Mouse (Mus musculus) gastrocnemius, adult 8-10 months (tissue): ENCODE measurements at regions not wholly inside any gene's neighbourhood (a gene's known extent, or its start where the extent isn't known, plus 50 kb on each side); places are given as distances from the start of the nearest gene placed in this dataset.

Experiments
- DNase-seq, 2 experiments: peaks; one replicate each; pipeline ENCODE4 v3.0.0; 2022; ENCODE audit warnings: low spot score in 2 of 2

DNA sequence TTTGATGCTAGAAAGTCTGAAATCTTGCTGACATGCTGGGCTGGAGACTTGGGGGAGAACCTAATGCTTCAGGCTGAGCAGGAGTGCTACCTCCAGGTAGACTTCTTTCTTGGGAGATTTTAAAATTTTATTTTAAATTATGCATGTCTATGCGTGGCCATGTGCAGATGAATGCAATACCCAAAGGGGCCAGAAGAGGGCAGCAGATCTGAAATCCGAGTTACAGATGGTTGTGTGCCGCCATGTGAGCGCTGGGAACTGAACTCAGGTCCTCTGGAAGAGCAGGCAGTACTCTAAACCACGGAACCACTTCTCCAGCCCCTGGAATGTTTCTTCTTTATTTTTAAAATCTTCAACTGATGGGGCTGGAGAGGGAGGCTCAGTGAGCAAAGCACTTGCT lies 135.8 kb downstream of the Slc4a3 start:
- DNase-seq, result no peak

DNA sequence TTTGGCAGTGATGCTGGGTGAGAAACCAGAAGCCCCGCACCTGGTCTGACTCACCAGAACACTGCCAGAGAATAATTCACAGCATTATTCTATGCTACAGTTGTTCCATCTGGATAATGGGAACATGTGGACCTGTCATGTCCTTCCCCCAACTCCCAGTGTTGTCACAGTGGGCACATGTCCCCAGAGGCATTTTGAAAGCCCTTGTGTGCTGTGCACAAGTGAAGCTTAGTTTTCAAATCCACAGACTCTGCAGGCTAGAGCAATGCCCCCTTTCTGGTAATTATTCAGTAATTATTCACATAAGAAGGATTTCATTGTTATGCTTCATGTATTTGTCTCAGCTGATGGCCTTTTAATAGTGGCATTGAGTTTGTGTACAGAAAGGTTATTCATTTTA lies 146.7 kb downstream of the Slc4a3 start:
- DNase-seq, result no peak

DNA sequence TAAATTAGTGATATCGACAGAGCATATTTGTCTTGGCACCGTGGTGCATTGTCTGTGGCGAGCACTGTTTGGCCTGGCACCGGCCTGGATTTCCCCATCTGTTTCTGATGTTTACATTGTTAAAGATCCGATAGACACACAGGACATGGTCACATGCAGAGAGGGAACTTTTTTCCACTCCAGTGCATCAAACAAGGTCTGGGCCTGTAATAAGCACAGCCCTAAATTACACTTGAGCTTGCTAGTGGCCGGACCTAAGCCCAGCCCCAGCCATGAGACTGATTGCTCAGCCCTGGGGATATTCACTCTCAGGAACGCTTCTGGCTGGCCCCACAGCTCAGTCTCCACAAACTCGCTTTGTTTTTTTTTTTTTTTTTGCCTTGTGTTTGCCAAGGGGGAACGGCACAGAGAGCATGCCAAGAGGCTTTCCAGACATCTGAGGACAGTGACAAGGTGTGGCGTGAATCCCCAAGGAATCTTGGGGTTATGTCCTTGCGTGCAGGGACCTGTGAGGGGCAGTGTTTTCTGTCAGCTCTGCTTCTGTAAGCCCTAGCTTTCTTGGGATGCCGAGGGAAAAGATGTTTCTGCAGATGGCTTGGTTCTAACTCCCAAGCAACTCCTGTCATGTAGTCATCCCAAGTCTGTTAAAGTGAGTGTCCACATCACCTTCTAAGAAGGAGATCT lies 147.3 kb downstream of the Slc4a3 start:
- no peak for DNase-seq

DNA sequence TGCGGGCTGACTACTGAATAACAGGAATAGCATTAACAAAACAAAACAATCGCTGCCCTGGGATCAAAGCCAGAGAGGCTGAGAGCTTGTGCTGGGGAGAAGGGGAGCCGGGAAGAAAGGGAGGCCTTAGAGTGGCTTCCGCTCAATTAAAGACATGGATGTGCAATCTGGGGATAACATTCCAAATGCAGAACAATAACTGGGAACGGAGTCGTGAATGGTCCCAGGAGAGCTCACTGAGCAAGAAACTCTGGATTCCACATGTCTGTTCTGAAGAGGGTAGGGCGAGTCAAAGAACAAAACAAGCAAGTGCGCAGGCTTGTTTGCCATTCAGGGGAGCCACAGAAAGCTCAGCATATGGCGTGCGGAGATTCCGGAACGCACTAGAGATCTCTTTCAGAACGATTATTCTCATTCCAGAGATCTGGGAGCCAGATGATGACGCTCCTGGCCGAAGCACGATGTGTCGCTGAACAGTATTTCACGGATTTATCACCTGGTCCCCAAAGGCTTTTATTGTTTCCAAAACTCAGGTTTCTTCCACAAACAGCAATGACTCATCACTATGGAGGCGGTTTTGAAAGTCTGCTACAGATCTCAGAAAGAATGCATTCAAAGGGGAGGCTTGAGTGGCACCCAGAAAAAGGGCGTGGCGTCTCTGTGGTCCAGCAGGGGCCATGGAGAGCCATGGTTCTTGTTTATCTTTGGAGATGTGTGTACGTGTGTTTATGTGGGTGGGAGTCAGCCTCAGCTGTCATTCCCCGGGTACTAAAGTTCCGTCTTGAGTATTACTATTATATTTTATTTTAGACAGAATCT lies 159.0 kb downstream of the Slc4a3 start:
- peak in 1 of 2 experiments; percentile 13 for DNase-seq

DNA sequence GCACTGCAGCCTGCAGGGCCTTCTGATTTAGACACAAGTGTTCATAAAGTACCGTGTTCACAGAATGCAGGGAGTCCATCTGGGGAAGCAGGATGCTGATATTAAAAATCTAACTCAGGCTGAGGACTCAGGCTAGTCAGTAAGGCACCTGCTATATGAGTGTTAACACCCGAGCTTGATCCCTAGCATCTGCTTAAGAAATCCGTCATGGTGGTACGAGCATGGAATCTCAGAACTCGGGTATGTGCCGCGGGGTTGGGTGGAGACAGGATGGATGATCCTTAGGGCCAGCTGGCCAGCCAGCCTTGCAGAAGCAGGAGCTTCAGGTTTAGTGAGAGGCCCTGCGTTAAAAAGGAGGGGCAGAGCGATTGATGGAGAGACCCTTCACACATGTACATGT lies 160.1 kb downstream of the Slc4a3 start:
- DNase-seq, result no peak

DNA sequence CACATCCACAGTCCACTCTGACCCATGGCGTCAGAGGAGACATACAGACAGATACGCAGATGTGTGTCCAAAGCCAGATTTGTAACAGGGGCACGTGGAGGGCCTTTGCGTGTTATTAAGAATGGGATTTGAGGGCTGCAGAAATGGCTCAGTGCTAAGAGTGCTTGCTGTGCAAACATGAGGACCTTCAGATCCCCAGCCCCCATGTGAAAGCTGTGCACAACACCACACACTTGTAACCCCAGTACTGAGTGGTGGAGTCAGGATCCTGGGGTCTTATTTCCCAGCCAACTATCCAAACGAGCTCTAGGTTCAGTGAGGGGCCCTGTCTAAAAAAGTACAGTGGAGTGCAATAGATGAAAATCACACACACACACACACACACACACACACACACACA lies 177.4 kb downstream of the Slc4a3 start:
- no peak for DNase-seq

DNA sequence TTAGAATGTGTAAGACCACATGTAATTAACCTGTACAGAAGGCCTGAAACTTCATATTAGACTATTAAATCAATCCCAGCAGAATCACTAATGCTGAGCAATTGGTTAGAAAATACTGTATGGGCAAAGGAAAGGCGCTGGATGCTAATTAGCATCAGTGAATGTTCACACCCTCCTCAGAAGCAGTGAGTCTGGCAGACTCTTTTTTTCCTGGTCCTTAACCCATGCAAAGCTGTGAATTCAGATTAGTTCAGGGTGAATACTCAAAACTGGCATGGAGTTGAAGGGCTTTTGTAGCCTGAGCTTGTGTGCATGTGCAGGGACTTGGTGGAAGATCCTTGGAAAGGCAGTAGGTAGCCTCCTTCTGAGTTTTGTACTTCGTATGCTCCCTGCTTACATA lies 179.3 kb downstream of the Slc4a3 start:
- no peak for DNase-seq

DNA sequence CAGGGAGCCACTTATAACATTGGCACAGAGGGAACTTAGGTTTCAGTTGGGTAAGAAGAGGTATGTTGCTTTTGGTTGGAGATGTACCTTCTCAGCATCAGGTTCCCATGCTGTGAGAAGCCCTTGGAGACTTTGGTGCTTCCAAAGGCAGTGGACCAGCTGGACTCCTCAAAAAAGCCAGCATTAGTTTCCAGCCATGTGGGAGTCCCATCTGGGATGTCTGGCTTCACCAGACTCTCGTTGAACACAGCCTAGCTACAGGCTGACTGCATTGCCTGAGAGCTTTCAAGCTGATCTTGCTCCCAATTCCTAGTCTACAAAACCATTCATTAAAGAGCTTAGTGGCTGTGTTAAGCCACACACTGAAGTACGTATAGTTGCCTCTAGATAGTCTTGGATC lies 182.8 kb downstream of the Slc4a3 start:
- no peak for DNase-seq

DNA sequence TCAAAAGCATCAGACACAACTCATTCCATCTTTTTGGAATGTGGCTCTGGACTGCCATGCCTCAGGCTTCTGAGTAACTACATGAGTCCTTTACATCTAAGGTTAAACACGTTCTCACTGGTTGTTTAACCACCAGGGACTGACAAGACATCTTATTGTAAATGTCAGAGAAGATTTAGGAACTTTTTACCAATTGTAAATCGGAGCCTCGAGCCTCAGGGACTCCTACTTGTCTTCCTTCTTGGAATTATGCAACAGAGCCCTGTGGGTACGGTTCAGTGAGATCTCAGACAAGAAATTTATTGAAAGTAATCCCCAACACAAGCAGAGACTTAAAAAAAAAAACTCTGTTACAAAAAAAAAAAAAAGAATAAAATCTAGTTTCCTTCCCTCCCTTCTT lies 187.7 kb downstream of the Slc4a3 start:
- DNase-seq, result no peak

DNA sequence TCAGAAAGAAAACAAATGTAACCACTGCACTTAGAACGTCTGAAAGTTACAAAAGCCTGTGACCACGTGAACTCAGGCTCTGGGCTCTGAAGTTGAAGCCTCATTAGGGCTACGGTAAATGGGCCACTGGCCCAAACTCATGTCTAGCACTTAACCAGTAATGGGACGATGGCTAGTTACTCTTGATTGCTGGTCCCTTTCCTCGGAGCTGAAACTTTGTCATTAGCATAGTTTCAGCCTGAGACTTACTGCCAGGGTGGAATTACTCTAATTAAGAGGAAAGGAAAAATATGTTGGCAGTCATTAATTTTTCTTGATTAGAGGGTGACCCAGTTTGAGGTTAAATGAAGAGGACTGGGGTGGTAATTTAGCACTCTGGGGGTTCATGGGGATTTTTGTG lies 192.6 kb downstream of the Slc4a3 start:
- DNase-seq, result no peak

DNA sequence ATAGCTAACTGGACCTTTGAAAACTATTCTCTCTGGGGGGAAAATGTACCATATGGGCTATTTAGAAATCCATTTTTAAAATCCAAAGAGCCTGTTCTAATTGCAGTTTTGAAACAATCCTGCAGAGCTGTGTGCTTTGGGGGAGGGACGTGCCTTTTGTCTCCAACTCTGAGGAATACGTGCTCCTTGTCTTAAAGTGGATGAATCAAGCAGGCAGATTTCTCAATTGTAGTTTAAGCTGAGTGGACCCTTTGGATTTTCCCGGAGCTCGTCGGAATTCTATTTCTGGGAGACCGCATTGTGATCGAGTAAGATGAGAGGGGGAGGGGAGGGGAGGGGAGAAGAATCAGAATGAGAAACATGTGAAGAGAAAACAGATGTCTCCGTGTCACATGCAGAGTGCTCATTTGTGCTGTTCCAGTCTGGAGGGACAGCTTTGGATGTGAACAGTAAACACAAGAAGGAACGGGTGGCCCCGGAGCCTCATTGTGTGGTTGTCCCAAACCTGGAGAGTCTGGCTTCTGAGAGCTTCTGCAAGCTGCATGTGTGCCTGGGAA lies 203.7 kb downstream of the Slc4a3 start:
- no peak for DNase-seq

DNA sequence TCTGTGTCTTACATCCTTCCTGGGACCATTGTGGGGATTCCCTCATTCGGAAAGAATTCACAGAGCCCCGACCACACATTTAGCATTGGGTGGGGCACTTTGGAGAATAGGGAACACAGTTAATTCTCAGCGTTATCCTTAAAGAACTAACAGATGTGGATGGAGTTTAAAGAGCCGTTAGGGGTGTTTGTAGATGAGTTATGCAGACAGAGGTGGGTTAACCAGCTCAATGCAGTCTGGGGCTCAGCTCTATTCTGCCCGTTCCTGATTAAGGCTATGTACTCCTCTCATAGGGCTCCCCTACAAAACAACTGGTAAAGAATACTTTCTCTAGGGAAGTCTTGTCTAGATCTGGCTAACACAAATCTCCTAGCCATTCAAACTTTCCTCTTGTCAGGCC lies 226.1 kb downstream of the Slc4a3 start:
- DNase-seq, result no peak

DNA sequence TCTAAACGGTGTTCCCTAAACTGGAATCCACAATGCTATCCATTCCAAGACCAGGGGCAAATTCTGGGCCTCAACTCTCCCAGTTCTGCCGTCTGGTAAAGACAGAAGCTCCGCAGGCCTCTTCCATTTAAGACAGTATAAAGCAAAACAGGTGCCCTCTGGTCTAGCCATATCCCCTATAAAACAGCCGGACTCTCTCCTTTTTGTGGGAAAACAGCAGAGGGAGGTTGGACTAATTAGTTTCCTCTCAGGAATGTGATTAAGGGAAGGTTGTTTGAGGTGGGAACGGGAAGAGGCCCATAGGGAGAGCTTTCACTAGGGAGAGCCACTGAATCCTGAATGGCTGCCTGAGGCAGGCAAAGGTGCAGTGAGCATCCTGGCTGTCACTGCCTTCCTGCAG lies 226.9 kb downstream of the Slc4a3 start:
- DNase-seq, result no peak

DNA sequence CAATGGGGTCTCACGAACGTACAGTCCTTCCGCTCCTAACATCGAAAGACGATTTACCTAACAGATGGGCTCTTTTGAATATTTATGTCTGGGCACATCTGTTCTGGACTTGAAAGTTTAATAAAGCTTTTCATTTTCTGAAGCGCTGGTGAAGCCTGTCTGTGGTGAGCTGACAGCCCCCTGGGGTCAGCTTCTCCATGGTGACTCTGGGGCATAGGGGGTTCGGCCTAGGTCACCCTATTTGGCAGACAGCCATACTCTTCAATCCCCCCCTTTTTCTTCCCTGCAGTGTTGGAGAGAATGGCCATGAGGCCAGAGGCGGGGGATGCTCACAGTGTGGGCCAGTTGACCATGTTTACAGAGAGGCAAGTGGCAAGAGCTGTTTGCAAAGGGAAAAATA lies 232.8 kb downstream of the Slc4a3 start:
- no peak for DNase-seq

DNA sequence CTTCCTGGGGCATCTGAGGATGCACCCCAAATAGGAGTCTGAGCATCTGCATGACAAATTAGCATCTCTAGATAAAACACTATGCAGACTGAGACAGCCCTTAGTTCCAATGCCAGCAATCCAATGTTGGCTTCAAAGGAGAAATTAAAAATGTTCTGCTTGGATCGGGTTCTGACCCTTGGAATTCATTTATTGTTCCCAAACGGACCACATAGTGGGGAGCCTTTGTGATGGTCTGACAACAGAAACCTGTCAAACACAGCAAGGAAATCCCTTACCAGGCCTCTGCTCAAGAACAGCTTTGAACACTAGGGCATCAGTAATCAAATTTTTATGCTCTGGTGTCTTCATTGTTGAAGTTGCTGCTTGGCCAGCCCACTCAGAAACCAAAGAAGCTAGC lies 237.1 kb downstream of the Slc4a3 start:
- no peak for DNase-seq

DNA sequence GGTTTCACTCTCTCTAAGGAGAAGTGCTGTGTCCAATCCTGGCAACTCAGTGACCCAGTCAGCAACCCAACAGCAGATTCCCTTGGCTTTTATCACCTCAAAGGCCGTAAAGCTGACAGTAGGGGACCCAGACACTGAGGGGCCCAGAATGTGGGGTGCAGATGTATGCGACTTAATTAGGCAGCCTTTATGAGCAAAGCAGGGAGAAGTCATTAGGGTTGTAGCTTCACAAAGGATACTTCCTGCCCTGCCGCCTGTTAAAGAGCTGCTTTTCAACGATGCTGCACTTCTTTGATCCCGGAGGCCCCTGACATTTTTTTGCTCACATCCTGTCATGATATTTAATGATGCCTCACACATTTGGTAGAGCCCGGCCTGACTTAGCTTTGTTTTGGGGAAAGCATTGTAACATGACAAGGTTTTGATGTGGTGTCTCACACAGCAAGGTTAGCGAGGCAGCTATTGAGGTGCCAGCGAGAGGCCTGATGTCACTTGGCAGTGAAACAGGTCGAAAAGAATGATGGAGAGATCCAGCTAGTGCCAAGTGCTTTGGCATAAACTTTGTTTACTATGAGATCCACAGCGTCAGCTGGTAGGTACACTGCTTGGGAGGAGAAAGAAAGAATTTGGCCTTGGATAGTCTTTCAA lies 240.2 kb downstream of the Slc4a3 start:
- no peak for DNase-seq

DNA sequence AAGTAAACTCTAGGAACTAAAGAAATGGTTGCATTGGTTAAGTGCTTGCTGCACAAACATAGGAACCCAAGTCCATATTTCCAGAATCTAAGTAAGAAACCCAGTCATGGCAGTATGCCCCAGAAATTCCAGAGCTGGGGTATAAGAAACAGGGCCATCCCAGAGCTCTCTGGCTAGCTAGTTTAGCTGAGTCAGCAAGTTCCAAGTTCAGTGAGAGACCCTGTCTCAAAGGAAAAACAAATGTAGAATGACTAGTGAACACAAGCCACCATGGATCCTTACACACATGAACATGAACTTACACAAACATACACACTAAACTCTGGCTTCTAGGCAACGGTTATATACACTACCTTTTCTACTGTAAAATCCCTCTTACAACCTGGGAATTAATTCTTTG lies 245.4 kb downstream of the Slc4a3 start:
- DNase-seq, result no peak

DNA sequence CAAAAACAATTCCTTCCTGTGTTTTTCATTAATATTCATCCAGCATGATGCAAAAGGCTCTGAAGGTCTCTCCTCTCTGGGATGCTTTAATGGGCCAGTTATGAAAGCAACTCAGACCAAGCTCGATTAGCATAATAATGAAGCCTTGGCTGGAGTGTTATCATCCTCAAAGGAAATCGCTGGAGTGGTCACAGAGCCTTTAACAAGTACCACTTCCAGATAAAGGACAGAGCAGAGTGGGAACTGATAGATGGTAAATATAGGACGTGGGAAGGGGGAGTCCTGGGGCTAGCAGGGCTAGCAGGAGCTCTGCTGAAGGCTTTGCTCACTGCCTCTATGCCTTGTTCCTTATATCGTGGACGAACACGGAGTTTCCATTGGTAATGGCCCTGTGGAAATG lies 251.7 kb downstream of the Slc4a3 start:
- DNase-seq, result no peak

DNA sequence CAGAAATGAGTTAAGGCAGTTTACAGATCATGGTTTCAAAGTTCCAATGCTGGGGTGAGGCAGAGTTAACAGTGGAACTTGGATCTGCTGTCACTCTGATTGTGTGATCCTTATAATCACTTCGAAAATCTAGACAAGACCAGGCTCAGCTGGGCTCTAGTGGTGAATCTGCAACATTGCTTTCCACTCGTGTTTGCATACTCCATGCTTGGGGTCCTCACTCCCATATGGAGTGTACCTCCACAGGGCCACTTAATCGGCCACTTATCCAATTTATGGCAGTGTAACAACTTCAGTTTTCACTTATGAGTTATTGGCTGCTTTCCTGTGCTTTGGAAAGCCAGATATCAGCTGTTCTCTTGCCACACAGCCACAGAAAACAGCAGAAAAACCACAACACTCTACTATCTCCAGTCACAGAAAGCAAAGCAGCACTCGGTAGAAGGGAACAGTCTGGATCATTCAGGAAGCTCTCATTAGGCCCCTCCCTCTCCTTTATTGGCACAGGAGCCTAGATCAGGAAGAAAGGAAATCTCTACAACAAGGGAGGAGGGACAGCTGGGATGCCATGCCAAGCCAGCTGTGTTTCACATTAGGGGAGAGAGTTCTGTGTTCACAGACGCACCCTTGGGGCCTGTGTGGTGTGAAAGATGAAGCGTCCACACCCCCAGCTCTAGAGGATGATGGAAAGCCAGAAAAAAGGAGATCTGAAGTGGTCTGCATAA lies 252.5 kb downstream of the Slc4a3 start:
- peak; percentile 45 to 59 for DNase-seq

DNA sequence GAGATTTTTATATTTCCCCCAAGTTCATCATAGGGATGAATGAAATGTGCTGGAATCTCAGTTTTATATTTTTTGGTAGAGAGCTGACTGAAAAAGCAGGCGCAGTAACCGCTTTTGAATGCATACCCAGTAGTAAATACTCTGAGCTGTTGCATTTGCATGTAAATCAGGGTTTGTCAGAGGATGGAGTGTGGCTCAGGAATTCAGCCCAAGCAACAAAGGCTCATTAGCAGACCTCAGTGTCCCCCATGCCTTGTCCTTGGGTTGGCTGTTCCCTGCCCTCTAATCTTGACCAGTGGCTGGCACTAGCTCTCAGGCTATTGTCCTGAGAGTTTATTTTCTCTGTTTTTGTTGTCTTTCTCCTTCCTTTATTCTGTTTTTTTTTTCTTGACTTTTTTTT lies 258.4 kb downstream of the Slc4a3 start:
- DNase-seq, result no peak

DNA sequence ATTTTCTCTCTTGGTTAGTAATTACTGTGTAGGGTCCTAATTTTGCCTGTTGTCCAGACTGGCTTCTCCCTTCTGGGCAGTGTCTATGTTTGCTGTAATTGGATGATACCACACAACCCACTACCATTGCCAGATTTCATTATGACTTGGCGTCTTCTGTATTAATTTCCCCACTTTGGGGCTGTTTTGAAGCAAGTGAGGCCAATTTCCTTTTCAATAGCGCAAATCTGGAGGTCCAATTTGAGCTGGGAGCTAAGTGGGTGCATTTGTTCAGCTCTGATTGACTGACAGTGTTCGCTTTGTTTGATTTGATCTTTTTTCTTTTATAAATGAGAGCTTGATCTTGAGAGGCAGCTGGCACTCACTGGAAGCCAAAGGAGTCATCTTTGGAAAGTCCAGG lies 266.4 kb downstream of the Slc4a3 start:
- DNase-seq, result no peak

DNA sequence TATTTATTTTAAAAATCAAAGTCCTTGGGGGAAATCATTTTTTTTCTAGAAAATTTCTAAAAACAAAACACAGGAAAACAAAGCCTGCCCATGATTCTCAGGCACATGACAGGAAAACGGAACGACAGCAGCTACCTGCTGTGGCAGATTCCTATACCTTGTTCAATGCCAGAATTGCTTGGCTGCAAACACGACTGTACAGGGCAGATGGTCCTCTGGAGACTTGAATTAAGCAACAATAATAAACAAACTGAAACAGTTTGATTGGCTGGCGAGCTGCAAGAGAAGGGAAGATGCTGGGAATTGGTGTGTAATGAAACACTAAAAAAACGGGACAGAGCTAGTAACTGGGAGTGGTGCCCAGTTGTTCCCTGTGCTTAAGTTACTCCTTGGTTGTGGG lies 280.1 kb downstream of the Slc4a3 start:
- DNase-seq, result no peak
